20 mouse cellular contexts compared by ENCODE assay signal in genomic region chr11:6111734-6112484, GRCm38 (mm10). TPM values are rescaled to one million over a fixed set of nuclear protein-coding genes. Genes with fewer than 3 reads are reported as not detected.
A peak's percentile ranks its signal among the peaks of the same experiment; 100 is the strongest.
DNase-seq lines count a peak whose midpoint lies in the region; ATAC-seq and TF ChIP-seq lines count a peak whose summit lies in the region.
"Had no signal": no experiment of that assay in that cellular context is flagged by ENCODE, and none has a peak within 500 bp of the region (broad histone marks: within the 10 kb centered on the region; RNA-seq: fewer than 3 reads in every experiment).

No protein-coding gene starts in this region.

- TF ChIP-seq CTCF in liver, adult 2 months (IDR thresholded peaks at IDR 0.05; ENCODE audit: low read depth, low read length), result no peak
- TF ChIP-seq CTCF in stomach, postnatal 0 days (IDR thresholded peaks at IDR 0.05; ENCODE audit: low read depth), result no peak

- 93% methylated on average over 5 of the region's 5 CpGs for WGBS in kidney, embryonic 15.5 days
- 61% methylated on average over 5 of the region's 5 CpGs for WGBS in liver, adult 2 months
- 55% methylated on average over 5 of the region's 5 CpGs for WGBS in large intestine, adult 2 months
- WGBS in stomach, postnatal 0 days, result 86% methylated on average over 5 of the region's 5 CpGs

- no peaks in the 10 kb centered on the region for H3K4me1 ChIP-seq in kidney, embryonic 15.5 days
- no peaks in the 10 kb centered on the region for H3K4me1 ChIP-seq in liver, adult 2 months (ENCODE audit: control insufficient read depth, insufficient read depth, low read length)
- H3K4me1 ChIP-seq in stomach, postnatal 0 days (replicated peaks; ENCODE audit: control insufficient read depth, insufficient read depth), result no peaks in the 10 kb centered on the region
- H3K4me1 ChIP-seq: embryonic facial prominence, embryonic 12.5 days; forebrain, embryonic 15.5 days; heart, embryonic 13.5 days had no signal

- no peaks in the 10 kb centered on the region for H3K79me2 ChIP-seq in liver, adult 2 months (ENCODE audit: control insufficient read depth, insufficient read depth, low read length)

- no peak overlapping the region for H3K4me3 ChIP-seq in kidney, embryonic 15.5 days (replicated peaks)
- no peak overlapping the region for H3K4me3 ChIP-seq in liver, adult 2 months (ENCODE audit: insufficient read depth, low read depth, low read length)
- H3K4me3 ChIP-seq in stomach, postnatal 0 days (ENCODE audit: low read depth, low read length), result no peak overlapping the region
- H3K4me3 ChIP-seq: embryonic facial prominence, embryonic 12.5 days; forebrain, embryonic 15.5 days; heart, embryonic 13.5 days had no signal

- no peak for ATAC-seq in kidney, embryonic 15.5 days (replicated peaks; ENCODE audit: low FRiP score)
- peak; percentile 57; the same call in 1 of the 2 replicates for ATAC-seq in stomach, postnatal 0 days (ENCODE audit: low FRiP score, low TSS enrichment)
- ATAC-seq in megakaryocyte, adult 5-6 weeks (ENCODE audit: poor library complexity, severe bottlenecking), result no peak
- ATAC-seq: CD4-positive, CD25-positive, alpha-beta regulatory T cell, adult 4 months; forebrain, embryonic 15.5 days had no signal

- H3K4me2 ChIP-seq in kidney, embryonic 15.5 days, result no peak overlapping the region
- H3K4me2 ChIP-seq in stomach, postnatal 0 days (replicated peaks; ENCODE audit: low read depth), result no peak overlapping the region
- H3K4me2 ChIP-seq: embryonic facial prominence, embryonic 12.5 days; forebrain, embryonic 15.5 days; heart, embryonic 13.5 days had no signal

- no peaks in the 10 kb centered on the region for H3K9me3 ChIP-seq in kidney, embryonic 15.5 days (replicated peaks)
- H3K9me3 ChIP-seq in stomach, postnatal 0 days (ENCODE audit: control insufficient read depth, low read length), result no peaks in the 10 kb centered on the region
- H3K9me3 ChIP-seq: embryonic facial prominence, embryonic 12.5 days; forebrain, embryonic 15.5 days; G1E; heart, embryonic 13.5 days had no signal

- H3K27ac ChIP-seq in kidney, embryonic 15.5 days, result no peak overlapping the region
- no peak overlapping the region for H3K27ac ChIP-seq in liver, adult 2 months (replicated peaks; ENCODE audit: insufficient read depth, low read depth, low read length)
- no peak overlapping the region for H3K27ac ChIP-seq in stomach, postnatal 0 days (replicated peaks)
- H3K27ac ChIP-seq: embryonic facial prominence, embryonic 12.5 days; forebrain, embryonic 15.5 days; heart, embryonic 13.5 days had no signal

- TF ChIP-seq EP300 in stomach, postnatal 0 days (optimal IDR thresholded peaks at IDR 0.05), result no peak

- H3K36me3 ChIP-seq in kidney, embryonic 15.5 days, result peaks cover 69% of the 10 kb centered on the region
- peaks cover 7% of the 10 kb centered on the region; the same call in 1 of the 2 replicates for H3K36me3 ChIP-seq in liver, adult 2 months (ENCODE audit: control insufficient read depth, insufficient read depth, low read length)
- H3K36me3 ChIP-seq in stomach, postnatal 0 days (ENCODE audit: control insufficient read depth, insufficient read depth, low read length), result peaks cover 20% of the 10 kb centered on the region

- no peak for TF ChIP-seq POLR2A in liver, adult 2 months (IDR thresholded peaks at IDR 0.05; ENCODE audit: extremely low read depth, insufficient read depth, low read length)

- peak; percentile 19 for DNase-seq in kidney, adult 9 months
- DNase-seq in liver, adult 2 months (ENCODE audit: extremely low read depth, low read depth, low spot score), result peak; percentile 82
- DNase-seq in liver, result no peak
- peak; percentile 36 for DNase-seq in large intestine, adult 2 months (ENCODE audit: low read depth, low spot score)
- peak; percentile 20 for DNase-seq in stomach, postnatal 0 days (ENCODE audit: low spot score)
- no peak for DNase-seq in right cerebral cortex, postnatal 14 days
- DNase-seq: adrenal gland, adult 8-10 months; cerebellum, adult 11 months; cerebellum, adult 8-10 months; cerebellum, postnatal 25 days; gastrocnemius, postnatal 36 days; heart, adult 11 months; heart, postnatal 36 days had no signal

- H3K27me3 ChIP-seq in kidney, embryonic 15.5 days, result no peaks in the 10 kb centered on the region
- no peaks in the 10 kb centered on the region for H3K27me3 ChIP-seq in liver, adult 2 months (ENCODE audit: control insufficient read depth, insufficient read depth, low read length)
- no peaks in the 10 kb centered on the region for H3K27me3 ChIP-seq in stomach, postnatal 0 days (ENCODE audit: control insufficient read depth, insufficient read depth, low read length)
- H3K27me3 ChIP-seq: embryonic facial prominence, embryonic 12.5 days; forebrain, embryonic 15.5 days; heart, embryonic 13.5 days had no signal

- H3K9ac ChIP-seq in kidney, embryonic 15.5 days, result no peak overlapping the region
- H3K9ac ChIP-seq in liver, adult 2 months (ENCODE audit: low read depth, low read length), result no peak overlapping the region
- H3K9ac ChIP-seq in stomach, postnatal 0 days (ENCODE audit: low read length), result no peak overlapping the region
- H3K9ac ChIP-seq: embryonic facial prominence, embryonic 12.5 days; forebrain, embryonic 15.5 days; heart, embryonic 13.5 days had no signal

RNA-seq across cellular contexts. Expression of gene Camk2b, which starts 45.7 kb away (rescaled TPM):
- polyA plus RNA-seq in kidney, embryonic 15.5 days (2015; fragmentation: Nextera tagmentation; extraction: Ambion mirVana), result 4.3 and 4.5 TPM in 2 replicates
- total RNA-seq in liver, adult 2 months (2014; rRNA removed), result 6.4 and 8.5 TPM in 2 replicates
- 2.9 and 8.1 TPM in 2 replicates for polyA plus RNA-seq in liver, adult 2 months (2012; rRNA removed)
- polyA plus RNA-seq in large intestine, adult 2 months (2012; rRNA removed), result 2.2 and 5.0 TPM in 2 replicates
- polyA plus RNA-seq in stomach, postnatal 0 days (2015; fragmentation: Nextera tagmentation; extraction: Ambion mirVana), result 4.0 and 4.2 TPM in 2 replicates
- 0.38 and 0.71 TPM in 2 replicates for total RNA-seq in megakaryocyte, adult 5-6 weeks (2015)
- 0.59 and 1.3 TPM in 2 replicates for total RNA-seq in megakaryocyte, adult 5-6 weeks (2017)
- polyA plus RNA-seq: G1E had no signal

Comparison
In these comparisons a context has a peak if more than half of its experiments do, and no peak if none do; other contexts are left out.
1. DNase-seq: peak in kidney, adult 9 months (single experiment), liver, adult 2 months (single experiment), large intestine, adult 2 months (single experiment) and stomach, postnatal 0 days (single experiment); none in liver (single experiment) and right cerebral cortex, postnatal 14 days (single experiment).